Mouse (Mus musculus) embryo, embryonic 11.5 days (tissue): Measurements from ENCODE around the gene Ndufs7.

Experiments
- DNase-seq: peaks from one replicate; pipeline ENCODE4 v3.0.0-alpha.2; 2012; ENCODE audit warnings: low read depth, low spot score

The Ndufs7 gene

DNA sequence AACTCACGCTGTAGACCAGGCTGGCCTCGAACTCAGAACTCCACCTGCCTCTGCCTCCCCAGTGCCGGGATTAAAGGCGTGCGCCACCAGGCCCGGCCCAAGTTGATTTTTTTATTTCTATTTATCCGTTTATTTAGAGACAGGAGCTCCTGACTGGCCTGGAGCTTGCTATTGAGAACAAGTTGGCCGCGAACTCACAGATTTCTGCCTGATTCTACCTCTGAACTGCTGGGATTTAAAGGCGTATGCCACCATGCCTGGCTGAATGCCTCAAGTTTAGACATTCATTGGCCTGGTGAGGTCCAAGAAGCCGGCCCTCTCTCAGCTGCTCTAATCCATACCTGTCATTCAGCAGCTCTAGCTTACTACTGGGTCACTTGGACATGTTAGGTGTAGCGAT, 13.2 kb downstream of the Ndufs7 start:
- DNase-seq, result no peak

DNA sequence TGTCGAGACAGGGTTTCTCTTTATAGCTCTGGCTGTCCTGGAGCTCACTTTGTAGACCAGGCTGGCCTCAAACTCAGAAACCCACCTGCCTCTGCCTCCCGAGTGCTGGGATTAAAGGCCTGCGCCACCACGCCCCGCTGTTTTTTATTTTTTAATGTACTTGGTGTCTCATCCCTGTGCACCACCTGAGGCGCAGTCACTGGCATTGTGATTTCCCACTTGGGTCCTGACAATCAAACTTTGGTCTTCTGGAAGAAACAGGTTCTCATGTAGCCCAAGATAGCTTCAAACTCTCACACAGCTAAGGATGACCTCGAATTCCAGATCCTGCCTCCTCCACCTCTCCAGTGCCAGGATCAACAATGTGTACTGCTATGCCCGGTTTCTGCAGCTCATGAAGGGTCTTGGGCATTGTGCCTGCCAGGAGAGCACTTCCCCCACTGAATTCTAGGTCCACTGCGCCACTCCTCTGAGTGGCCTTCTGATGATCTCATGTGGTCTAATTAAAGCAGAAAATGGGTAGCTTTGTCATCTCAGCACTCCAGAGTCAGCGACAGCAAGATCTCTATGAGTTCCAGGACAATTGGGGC, 13.9 kb downstream of the Ndufs7 start:
- DNase-seq, result no peak

- peak; percentile 99 for DNase-seq
These were observed 15.6 kb downstream of the Ndufs7 start for GRCm38 (mm10) chr10:80264341-80265148.

DNA sequence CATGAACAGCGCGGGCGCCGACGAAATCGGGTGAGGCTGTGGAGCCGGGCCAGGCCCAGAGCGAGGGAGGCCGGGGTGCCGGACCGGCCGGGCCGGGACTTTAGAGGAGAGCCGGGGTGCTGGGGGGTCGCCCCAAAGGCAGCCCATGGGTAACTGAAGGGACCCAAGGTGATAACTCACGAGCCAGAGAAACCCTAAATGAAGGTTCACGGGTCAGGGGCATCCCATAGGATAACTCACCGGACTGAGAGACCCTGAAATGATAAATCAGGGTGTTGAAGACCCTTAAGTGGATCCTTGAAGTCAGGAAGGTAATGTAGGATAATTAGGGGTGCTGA, 16.2 kb downstream of the Ndufs7 start:
- no peak for DNase-seq

DNA sequence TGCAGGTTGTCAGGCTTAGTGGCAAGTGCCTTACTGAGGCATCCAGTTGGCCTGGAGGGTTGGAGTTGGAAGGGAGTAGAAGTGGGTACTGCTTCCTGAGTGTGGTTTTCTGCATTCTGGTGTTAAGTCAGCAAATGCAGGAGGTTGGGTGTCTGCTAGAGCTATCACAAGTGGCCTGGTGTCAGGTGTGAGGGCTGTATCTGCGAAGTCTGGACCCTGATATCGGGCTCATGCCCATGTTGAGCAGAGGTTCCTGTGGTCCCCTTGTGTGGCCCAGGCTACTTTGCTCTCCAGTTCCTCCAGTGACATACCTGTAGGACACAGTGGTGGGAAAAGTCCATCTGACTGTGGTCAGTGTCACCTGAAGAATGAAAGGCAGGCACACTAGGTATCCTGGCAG, 21.2 kb downstream of the Ndufs7 start:
- no peak for DNase-seq

DNA sequence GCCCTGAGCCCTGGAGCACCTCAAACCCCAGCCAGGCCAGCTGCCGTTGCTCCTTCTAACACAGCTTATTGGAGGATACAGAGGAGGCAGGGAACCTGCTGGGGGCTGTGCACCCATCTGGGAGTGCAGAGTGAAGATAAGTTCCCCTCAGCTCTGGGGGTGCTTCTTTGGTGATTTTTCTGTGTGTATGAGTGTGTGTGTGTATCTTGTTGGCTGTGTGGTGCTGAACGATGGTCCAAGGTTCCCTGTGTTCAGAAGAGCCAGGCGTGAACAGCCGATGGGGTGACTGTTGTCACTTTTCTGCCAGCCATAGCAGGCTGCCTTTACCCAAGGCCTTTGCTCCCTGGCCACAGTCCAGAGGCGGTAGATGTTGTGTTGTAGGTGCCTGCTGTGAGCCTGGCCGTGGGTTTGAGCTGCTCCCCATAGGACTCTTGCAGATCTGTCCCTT, 21.8 kb downstream of the Ndufs7 start:
- DNase-seq, result no peak

DNA sequence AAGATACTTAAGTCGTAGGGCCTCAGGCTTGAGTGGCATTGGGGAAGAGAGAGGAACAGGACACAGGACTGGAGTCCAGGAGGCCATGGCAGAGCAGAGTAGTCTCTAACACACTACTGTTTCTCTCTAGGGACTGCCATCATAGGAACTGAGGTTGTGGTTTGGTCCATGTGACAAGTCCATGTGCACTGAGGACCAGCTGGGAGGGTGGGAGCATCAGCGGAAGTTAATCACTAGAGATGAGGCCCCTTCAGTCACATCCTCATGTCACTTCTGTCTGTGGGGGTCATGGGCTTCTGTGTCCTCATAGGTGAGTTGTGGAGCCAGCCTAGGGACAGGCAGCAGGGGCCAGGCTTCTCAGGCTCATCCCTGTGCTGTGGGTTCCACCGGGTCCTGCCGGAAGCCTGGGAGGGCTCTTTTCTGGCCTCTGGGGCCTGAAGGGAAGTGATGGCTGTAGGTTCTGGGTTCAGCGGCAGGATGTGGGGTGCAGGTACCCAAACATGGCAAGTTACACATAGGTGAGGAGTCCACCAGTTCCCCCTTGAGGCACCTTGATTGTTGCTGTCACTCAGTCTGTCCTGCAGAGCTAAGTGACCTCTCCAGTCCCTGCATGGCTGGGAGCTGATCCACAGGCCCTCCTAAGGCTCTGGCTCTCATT, 22.4 kb downstream of the Ndufs7 start:
- no peak for DNase-seq

GRCm38 (mm10) chr10:80271870-80272585, 23.1 kb downstream of the Ndufs7 start:
- DNase-seq, result no peak

GRCm38 (mm10) chr10:80273847-80274246, 24.9 kb downstream of the Ndufs7 start:
- DNase-seq, result no peak

DNA sequence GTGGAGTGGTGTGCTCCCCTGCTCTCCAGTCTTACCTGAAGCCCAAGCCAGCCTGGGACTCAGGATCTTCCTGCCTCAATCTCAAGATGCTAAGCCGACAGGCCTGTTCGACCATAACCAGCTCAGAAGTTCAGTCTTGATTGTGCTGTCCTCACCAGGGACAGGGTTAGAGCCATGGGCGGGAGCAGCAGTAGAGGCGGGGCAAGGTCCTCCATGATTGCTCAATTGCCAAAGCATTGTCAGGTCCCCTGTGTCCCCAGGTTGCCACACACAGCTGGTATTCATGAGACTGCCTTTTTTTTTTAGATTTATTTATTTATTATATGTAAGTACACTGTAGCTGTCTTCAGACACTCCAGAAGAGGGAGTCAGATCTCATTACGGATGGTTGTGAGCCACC, 27.3 kb downstream of the Ndufs7 start:
- DNase-seq, result no peak

GRCm38 (mm10) chr10:80278390-80278789, 29.5 kb downstream of the Ndufs7 start:
- DNase-seq, result no peak

- no peak for DNase-seq
These were observed 30.4 kb downstream of the Ndufs7 start for GRCm38 (mm10) chr10:80279273-80279672.

DNA sequence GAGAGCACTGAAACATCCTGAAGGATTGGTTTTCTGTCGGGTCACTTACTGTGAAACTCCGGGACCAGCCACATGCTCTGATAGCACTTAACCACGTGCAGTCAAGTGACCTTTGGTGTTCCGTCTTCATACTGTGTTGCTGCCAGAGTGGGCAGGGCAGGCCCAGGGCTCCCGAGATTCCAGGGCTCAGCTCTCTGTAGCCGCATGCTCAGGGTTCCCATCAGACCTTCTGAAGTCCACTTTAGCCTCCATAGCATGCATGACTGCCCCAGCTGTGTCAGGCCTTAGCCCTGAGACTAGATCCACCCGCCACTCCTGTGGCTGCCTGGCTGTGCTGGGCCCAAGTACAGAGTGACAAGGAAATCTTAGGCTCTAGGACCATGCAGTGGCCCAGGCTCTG, 32.4 kb downstream of the Ndufs7 start:
- DNase-seq, result no peak

GRCm38 (mm10) chr10:80281921-80282371, 33.0 kb downstream of the Ndufs7 start:
- no peak for DNase-seq

GRCm38 (mm10) chr10:80282481-80283441, 33.8 kb downstream of the Ndufs7 start:
- DNase-seq, result no peak

- no peak for DNase-seq
These were observed 36.5 kb downstream of the Ndufs7 start for GRCm38 (mm10) chr10:80285222-80286070.

GRCm38 (mm10) chr10:80288097-80288496, 39.2 kb downstream of the Ndufs7 start:
- no peak for DNase-seq

DNA sequence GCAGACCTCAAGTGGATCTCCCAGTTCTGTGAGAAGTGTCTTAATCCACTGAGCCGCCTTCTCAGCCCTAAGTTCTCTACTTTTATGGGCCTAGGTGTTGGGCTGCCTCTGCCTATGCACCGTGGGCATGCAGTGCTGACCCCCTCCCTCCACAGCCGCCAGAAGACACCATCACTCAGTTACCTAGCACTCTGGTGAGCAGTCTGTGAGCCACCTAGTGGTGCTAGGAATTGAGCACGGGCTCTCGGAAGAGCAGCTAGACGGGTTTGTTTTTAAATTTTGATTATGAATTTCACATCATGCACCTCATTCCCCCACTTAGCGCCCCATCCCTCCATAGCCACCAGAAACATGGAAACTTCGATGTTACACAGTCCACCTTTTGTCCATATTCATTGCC, 39.7 kb downstream of the Ndufs7 start:
- DNase-seq, result no peak

DNA sequence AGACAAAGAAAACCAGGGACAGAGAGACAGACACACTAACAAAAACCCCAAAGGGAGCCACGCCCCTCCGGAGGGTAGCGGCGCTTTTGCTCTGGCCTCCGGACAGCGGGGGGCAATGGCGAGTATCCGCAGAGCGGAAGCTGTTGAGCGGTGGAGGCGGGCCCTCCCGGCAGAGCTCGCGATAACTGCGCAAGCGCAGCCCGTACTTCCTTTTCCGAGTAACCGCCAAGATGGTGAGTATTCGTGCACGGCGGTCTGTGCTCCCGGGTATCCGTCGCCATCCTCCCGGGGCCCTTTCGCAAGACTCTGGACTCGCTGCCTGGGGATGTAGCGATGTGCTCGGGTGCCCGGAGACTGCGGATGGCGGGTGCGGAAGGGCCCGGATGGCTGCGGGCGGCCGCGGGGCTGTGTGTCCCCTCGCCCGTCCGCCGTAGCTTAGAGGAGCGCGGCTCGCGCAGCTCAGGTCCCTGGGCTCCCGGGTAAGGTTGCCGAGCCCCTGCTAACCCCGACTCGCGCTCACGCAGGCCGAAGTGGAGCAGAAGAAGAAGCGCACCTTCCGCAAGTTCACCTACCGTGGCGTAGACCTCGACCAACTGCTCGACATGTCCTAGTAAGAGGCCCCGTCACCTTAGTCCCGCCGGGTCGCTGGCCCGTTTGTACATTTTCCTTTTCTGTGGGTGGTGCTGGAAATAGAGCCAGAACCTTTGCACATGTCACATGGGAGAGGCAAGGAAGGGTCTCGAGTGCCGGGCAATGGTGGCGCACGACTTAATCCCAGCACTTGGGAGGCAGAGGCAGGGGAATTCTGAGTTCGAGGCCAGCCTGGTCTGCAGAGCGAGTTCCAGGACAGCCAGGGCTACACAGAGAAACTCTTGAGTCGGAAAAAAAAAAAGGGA, 43.6 kb downstream of the Ndufs7 start, which contains the start of gene Rps15:
Gene Rps15, plus strand, starts transcription at position 203 of the 896 bp plus-strand sequence.
- DNase-seq, result peak; percentile 95
